Mouse (Mus musculus) induced T-regulatory cell, adult 2 months (primary cell): Measurements from ENCODE around the gene Gm4744.
"Not testable (repeated sequence)": the region's sequence is repeated elsewhere in the genome, so short reads cannot be mapped to it uniquely, and the experiment has no call there.

Source experiments
- DNase-seq: peaks from one replicate; pipeline ENCODE4 v3.0.0-alpha.2; 2012; ENCODE audit warnings: low read depth

Gene Gm4744

DNA sequence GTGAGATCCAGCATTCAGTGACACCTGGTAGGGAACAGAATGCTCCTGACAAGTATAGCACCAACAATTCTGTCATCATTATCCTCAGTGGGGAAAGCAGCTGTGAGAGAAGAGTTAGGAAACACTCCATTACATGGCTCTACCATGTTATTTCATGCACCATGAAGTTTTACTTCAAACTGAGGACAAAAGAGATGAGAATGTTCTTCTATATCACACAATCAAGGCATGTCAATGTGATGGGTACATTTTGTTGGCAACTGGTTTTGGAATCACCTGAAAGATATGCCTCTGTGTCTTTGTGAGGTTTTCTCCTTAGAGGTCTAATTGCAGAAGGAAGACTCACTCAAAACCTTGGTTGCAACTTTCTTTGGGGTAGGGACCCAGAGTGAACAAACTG lies at the start of gene Gm4744:
TSS of gene Gm4744 (minus strand) at position 101 of the 400 bp plus-strand sequence.
- DNase-seq, result no peak

DNA sequence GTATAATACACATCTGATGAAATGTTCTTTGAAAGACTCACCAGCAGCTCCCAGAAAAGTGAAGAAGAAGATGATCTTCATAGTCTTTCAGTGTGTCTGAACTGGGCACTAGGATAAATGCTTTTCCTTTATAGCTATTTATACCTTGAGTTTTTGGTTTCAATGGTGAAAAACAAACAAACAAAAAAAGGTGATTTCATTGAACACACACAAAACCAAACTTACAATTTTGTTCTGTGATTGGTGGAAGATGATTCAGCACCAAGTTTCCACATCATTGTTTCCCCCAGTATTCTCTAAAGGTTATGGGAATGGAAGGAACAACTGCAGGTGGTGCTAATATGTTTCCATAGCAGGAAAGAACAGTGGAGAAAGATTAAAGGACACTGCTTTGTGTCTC lies 47.7 kb upstream of the Gm4744 start, which contains the start of gene Gm2663:
TSS of gene Gm2663 (minus strand) at position 101 of the 400 bp plus-strand sequence.
- not testable (repeated sequence) for DNase-seq

DNA sequence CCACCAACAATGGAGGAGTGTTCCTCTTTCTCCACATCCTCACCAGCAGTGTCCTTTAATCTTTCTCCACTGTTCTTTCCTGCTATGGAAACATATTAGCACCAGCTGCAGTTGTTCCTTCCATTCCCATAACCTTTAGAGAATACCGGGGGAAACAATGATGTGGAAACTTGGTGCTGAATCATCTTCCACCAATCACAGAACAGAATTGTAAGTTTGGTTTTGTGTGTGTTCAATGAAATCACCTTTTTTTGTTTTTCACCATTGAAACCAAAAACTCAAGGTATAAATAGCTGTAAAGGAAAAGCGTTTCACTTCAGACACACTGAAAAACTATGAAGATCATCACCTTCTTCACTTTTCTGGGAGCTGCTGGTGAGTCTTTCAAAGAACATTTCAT lies 12.8 kb upstream of the Gm4744 start, which contains the start of gene 1810009J06Rik:
TSS of gene 1810009J06Rik (plus strand) at position 301 of the 400 bp plus-strand sequence.
- DNase-seq, result not testable (repeated sequence)

DNA sequence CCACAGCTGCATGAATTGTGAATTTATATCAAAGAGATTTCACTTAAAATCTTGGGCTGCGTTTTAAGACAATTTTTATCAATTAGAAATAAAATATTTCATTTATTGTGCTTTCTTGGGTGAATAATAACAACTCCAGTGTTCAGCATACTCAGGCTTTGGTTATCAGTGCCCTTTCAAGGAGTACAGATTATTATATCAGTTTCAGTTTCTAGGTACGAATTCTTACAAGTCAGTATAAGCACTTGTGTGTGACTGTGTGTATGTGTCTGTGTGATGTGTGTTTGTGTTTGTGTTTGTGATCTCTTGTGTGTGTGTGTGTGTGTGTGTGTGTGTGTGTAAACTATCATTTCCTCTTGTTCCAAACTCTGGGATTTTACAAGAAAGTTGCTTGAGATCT lies 2.0 kb upstream of the Gm4744 start:
- DNase-seq, result no peak

DNA sequence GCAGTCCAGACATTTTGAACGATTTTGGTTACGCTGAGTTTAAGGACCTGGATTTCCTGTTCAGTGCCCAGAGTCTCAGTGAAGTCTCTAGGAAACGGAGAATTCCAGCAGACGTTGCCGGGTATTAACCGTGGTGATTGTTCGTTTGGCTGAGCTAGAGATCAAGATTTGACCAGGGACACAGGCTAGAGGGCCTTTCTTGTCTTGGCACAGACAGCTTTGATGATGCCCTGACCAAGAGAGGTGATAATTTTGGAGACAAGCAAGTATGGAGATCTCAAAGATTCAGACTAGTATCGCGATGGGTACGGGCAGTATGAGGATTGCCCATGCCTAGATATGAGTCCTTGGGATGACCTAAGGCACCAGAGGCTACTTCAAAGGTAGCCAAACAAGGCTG lies 11.2 kb downstream of the Gm4744 start, which contains the start of gene 1700074P13Rik:
TSS of gene 1700074P13Rik (minus strand) at position 101 of the 400 bp plus-strand sequence.
- DNase-seq, result no peak

DNA sequence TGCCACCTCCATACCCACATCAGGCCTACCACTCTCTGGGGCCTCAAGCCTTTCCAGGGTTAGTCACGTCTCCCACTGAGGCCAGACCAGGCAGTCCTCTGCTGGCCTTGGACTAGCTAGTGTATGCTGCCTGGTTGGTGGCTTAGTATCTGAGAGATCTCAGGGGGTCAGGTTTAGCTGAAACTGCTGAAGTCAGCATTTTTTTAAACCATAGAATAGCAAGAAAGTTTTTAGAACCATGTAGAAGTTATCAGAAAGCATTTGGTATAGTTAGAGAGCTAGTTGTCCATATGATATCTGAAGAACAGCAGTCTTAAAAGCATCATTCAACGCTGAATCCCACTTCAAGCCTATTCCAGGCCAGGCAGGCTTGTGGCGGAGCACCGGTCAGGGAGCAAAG lies 31.7 kb downstream of the Gm4744 start:
- DNase-seq, result no peak

DNA sequence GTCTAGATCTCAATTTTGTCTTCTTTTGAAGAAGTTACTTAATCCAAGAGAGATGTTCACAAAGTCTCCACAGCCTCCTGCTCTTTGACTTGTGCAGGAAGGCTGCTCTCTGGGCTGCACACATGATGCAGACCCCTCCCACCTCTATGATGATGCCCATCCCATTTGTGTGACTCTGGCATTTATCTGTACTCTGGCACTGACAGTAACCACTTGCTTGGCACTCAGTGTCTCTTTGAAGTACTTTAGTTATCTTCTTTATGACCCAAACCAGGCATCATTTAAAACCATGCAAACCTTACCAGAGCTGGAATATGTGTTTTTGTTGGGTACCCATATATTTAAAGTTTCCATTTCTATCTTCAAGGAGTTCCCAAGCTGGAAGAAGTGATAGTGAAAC lies 51.4 kb downstream of the Gm4744 start, which contains the start of gene Prss58:
TSS of gene Prss58 (minus strand) at position 101 of the 400 bp plus-strand sequence.
- DNase-seq, result no peak
